Mouse (Mus musculus): ENCODE measurements at regions not wholly inside any gene's neighbourhood (a gene's known extent, or its start where the extent isn't known, plus 50 kb on each side); places are given as distances from the start of the nearest gene placed in this dataset.

- TF ChIP-seq POLR2A (IDR thresholded peaks at IDR 0.05; ENCODE audit: extremely low read depth, insufficient read depth, low read length) (no peak), CTCF (IDR thresholded peaks at IDR 0.05; ENCODE audit: extremely low read depth, insufficient read depth, low read length) (no peak)
These were observed 499.8 kb downstream of the Cdh26 start for GRCm38 (mm10) chr2:178930125-178930524.
